Mouse (Mus musculus): ENCODE data around the gene Otud7b. TPM values are rescaled to one million over a fixed set of nuclear protein-coding genes. Genes with fewer than 3 reads are reported as not detected.
"Not testable (repeated sequence)": the region's sequence is repeated elsewhere in the genome, so short reads cannot be mapped to it uniquely, and the experiment has no call there.

The Otud7b gene
- polyA plus RNA-seq, 1 experiment = 8.6 TPM

DNA sequence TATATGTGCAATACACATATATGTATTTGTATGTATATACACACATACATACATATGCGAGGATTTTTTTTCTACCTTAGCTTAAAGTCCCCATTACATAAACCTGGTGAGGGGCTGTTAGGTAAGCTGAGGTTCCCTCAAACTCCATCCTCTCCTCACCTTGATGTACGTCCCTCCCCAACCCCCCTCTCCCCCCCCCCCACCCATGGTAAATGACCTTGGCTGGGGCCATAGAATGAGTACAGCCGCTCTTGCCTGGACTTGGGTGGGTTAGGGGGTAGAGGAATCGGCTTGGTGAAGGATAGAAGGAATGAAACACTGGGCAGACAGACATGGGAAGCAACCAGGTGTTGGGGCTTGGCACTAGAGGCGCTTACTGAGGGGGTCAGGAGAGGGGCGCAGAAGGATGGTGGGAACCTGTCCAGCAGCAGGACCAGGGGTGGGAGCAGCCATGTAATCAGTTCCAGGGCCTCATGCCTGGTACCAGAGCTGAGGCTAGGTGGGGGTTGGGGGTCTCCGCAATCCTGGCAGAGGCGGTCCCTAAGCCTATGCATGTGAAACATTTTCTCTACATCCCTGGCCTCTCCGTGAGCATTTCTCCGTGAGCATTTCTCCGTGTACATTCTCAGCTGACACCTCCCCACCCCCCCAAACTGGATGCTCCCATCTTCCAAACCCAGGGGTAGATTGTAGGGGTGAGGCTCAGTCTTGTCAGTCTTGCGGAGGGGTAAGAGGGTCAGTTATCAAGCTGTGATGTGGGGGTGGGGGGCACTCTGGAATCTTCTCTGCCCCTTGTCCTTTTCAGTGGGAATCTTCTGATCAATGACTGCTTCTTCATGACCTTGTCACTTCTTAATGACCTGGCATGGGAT is 77.4 kb downstream of the Otud7b start:
- TF ChIP-seq CTCF (IDR thresholded peaks at IDR 0.05; ENCODE audit: borderline replicate concordance, extremely low read depth, insufficient read depth, insufficient read length) (no peak), POLR2A (IDR thresholded peaks at IDR 0.05; ENCODE audit: borderline replicate concordance, extremely low read depth, insufficient read depth, insufficient read length, poor library complexity, severe bottlenecking) (no peak)
- DNase-seq (ENCODE audit: low read depth) = peak; percentile 43

DNA sequence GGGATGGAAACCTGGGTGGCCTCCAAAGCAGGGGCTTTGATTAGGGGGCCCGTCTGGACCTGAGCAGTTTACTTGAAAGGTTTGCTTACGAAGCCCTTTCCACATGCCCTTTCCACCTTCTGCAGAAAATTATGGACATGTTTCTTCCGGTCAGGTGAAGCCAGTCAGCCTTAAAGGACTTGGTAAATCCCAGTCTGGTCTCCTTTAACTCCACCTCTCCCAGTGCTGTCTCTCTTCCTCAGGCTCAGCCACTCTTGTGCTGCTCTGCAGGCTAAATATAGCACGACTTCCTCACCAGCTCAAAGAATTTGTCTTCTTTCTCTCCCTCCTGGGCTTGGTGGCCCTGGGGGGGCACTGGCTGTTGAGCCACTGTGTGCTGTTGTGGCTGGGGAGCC is 78.1 kb downstream of the Otud7b start:
- TF ChIP-seq POLR2A (IDR thresholded peaks at IDR 0.05; ENCODE audit: borderline replicate concordance, extremely low read depth, insufficient read depth, insufficient read length, poor library complexity, severe bottlenecking) (no peak), CTCF (IDR thresholded peaks at IDR 0.05; ENCODE audit: borderline replicate concordance, extremely low read depth, insufficient read depth, insufficient read length) (no peak)

DNA sequence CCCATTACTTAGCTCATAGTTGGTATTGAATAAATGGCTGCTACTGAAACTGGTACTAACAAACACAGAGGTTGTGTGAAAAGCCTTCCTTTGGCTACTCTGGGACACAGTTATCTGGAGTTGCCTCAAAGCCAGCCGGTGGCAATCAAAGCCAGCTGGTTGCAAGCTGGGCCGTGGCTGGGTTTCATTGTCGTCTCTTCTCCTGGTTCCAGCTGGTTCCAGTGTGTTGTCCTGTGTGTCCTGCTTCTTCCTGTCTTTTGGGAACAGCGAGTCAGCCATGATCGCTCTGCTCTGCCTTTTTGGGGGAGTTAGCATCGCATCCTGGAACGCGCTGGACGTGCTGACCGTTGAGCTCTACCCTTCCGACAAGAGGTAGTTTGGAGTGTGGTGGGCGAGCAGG is 88.7 kb downstream of the Otud7b start:
- DNase-seq (ENCODE audit: low read depth) = no peak
- TF ChIP-seq CTCF (IDR thresholded peaks at IDR 0.05; ENCODE audit: borderline replicate concordance, extremely low read depth, insufficient read depth, insufficient read length) (no peak), POLR2A (IDR thresholded peaks at IDR 0.05; ENCODE audit: borderline replicate concordance, extremely low read depth, insufficient read depth, insufficient read length, poor library complexity, severe bottlenecking) (no peak)

More for the DNA sequence above, 78.1 kb downstream of the Otud7b start:
- DNase-seq (ENCODE audit: low read depth) = no peak

DNA sequence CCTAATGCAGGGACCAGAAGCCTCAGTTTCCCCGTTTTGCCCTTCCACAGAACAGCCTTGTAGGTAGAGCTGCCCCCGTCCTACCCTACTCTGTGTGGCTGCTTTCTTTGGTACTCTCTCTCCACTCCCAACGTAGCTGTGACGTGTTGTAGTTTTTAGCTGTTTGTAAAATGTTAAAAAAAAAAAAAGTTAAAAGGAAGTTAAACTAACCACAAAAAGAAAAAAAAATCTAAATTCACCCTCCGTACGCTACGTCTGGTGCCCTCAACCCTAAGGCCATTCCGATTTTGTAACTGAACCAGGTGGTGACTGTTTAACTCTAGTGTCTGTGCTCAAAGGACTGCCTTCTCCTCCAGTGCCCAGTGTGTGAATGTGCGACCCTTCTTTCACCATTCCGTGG is 90.6 kb downstream of the Otud7b start:
- DNase-seq (ENCODE audit: low read depth) = no peak
- TF ChIP-seq POLR2A (IDR thresholded peaks at IDR 0.05; ENCODE audit: borderline replicate concordance, extremely low read depth, insufficient read depth, insufficient read length, poor library complexity, severe bottlenecking) (no peak), CTCF (IDR thresholded peaks at IDR 0.05; ENCODE audit: borderline replicate concordance, extremely low read depth, insufficient read depth, insufficient read length) (no peak)

DNA sequence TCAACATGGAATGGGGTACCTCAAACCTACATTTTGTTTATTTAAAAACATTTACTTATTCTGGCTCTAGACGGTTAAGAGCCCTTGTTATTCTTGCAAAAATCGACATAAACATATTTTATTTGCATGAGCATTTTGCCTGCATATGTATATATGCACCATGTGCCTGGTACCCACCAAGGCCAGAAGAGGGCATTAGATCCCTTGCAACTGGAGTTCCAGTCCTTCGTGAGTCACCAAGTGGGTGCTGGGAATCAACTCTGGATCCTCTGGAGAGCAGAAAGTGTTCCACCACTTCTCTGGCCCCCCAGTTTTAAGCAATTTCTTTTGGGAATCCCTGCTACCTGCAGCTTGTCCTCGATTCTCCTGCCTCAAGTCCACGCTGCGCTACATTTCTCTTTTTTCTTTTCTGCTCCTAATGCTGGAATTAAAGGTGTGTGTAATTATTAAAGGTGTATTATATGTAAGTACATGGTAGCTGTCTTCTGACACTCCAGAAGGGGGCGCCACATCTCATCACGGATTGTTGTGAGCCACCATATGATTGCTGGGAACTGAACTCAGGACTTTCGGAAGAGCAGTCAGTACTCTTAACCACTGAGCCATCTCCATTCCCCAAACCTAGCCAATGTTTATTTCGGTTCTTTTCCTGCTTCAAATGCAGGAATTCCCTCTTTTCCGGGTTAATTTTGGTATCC is 91.4 kb downstream of the Otud7b start:
- TF ChIP-seq POLR2A (IDR thresholded peaks at IDR 0.05; ENCODE audit: borderline replicate concordance, extremely low read depth, insufficient read depth, insufficient read length, poor library complexity, severe bottlenecking) (no peak), CTCF (IDR thresholded peaks at IDR 0.05; ENCODE audit: borderline replicate concordance, extremely low read depth, insufficient read depth, insufficient read length) (0 out of 2 replicates have a peak, but pooled peaks have one; percentile 11)

DNA sequence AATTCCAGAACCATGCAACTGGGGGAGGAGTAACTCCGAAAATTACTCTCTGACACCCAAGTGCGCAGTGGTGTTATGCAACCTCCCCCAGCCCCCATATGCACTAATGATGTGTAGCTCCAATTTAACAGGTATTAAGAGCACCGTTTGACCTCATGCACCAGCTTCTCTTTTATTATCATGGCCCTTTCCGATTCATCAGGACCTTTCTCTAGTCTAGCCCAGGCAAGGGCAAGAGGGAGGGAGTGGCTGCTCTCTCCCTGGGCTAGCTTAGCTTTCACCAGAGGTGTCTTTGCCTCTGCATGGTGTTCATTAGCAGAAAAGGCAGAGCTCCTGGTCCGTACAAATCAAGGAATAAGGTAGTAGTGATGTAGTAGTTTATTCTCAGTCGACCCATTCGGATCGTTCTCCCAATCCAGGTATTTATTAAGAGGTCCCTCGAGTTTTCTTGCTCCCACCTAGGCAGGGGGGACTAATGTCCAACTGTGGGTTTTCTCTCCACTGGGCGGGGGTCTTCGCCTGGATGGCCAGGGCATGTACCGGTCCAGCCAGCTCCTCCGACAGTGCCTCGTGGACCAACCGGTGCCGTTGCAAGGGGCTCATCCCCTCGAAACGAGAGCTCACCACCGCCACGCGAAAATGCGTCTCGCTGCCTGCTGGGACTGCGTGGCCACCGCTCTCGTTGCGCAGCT is 92.3 kb downstream of the Otud7b start:
- TF ChIP-seq POLR2A (IDR thresholded peaks at IDR 0.05; ENCODE audit: borderline replicate concordance, extremely low read depth, insufficient read depth, insufficient read length, poor library complexity, severe bottlenecking) = no peak
- no peak for TF ChIP-seq CTCF (IDR thresholded peaks at IDR 0.05; ENCODE audit: borderline replicate concordance, extremely low read depth, insufficient read depth, insufficient read length)
- DNase-seq (ENCODE audit: low read depth) = no peak

More for the DNA sequence above, 91.4 kb downstream of the Otud7b start:
- DNase-seq (ENCODE audit: low read depth) = no peak

DNA sequence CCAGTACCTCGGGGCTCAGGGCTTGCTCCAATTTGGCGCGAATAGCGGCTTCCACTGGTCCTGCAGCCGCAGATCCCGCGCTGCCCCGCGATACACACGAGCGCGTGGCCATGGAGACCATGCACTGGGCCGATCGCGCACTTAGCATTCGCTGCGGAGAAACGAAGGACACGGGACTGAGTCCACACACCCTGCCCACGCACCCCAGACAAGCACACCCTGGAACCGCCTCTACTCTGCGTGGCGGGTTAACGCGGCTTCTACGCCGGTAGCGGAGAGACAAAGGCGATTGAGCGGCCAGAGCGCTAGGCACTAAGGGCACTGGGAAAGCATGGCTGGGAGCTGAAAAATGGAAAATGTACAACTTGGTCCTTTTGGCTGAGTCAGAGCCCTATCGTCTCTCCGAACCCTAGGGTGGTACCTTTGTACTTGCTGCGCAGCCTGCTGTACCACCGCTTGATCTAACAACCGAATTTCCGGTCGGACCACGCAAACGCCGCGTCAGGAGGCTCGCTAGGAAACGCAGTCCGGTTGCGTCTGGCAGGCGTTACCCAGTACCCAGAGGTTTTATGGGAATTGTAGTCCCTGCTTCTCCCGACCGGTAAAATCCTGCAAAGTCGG is 92.9 kb downstream of the Otud7b start:
- peak; percentile 98 for DNase-seq (ENCODE audit: low read depth)

DNA sequence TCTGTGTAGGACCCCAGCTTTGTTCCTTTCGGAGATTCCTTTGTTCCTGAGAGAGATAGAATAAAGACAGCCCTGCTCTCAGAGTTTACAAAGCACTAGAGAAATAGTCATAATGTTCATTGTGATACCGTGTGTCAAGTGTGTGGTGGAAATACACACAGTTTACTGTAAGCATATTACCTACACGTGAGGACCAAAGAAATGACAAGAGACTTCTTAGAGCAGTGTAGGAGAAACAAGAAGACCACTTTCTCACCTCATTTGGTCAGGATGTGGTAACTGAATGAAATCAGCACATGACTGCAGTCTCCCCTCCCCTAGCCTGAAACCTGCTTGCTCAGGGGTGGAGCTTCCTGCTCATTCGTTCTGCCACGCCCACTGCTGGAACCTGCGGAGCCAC is 93.9 kb downstream of the Otud7b start:
- peak; percentile 68 for DNase-seq (ENCODE audit: low read depth)
- TF ChIP-seq CTCF (IDR thresholded peaks at IDR 0.05; ENCODE audit: borderline replicate concordance, extremely low read depth, insufficient read depth, insufficient read length) (no peak), POLR2A (IDR thresholded peaks at IDR 0.05; ENCODE audit: borderline replicate concordance, extremely low read depth, insufficient read depth, insufficient read length, poor library complexity, severe bottlenecking) (no peak)

More for the DNA sequence above, 92.9 kb downstream of the Otud7b start:
- TF ChIP-seq CTCF (IDR thresholded peaks at IDR 0.05; ENCODE audit: borderline replicate concordance, extremely low read depth, insufficient read depth, insufficient read length) (no peak), POLR2A (IDR thresholded peaks at IDR 0.05; ENCODE audit: borderline replicate concordance, extremely low read depth, insufficient read depth, insufficient read length, poor library complexity, severe bottlenecking) (peak; percentile 72; the same call in 1 of the 2 replicates)

DNA sequence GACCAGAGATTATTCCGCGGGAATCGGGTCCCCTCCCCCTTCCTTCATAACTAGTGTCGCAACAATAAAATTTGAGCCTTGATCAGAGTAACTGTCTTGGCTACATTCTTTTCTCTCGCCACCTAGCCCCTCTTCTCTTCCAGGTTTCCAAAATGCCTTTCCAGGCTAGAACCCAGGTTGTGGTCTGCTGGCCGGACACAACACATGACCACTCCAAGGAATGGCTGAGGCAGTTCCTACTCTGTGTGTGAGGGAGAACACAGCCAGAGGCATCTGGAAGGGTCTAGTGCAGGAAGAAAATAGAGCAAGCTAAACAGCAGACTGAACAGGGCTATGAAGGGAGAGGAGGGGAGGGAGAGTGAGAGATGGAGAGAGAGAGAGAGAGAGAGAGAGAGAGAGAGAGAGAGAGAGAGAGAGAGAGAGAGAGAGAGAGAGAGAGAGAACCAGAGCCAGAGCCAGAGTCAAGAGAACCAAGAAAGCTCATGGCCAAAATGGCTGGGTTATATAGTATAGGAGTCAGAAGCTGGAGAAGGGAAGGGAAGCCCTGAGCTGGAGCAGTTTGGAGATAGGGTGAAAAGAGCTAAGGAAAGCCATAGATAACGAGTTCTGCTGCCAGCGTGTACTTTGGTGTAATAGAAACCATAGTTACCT is 94.4 kb downstream of the Otud7b start:
- DNase-seq (ENCODE audit: low read depth) = not testable (repeated sequence)

DNA sequence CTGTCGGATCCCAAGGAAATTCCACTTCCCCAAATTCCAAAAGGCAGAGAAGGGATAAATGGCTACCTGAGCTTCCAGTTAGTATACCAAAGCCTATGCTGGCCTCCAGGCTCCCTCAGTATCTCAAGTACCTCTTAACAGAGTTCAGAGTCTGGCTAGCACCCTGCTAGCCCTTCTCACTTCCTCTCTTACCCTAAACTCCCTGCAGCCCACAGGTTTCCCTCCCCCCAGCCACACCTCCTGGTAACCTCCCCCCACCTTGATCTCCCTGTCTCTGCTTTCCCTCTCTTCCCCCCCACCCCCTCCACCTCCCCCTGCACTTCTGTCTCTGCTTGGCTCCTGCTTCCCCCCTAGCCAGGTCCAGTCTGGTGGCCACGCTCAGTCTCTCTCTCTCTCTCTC is 95.4 kb downstream of the Otud7b start:
- DNase-seq (ENCODE audit: low read depth) = no peak
- no peak for TF ChIP-seq CTCF (IDR thresholded peaks at IDR 0.05; ENCODE audit: borderline replicate concordance, extremely low read depth, insufficient read depth, insufficient read length)
- TF ChIP-seq POLR2A (IDR thresholded peaks at IDR 0.05; ENCODE audit: borderline replicate concordance, extremely low read depth, insufficient read depth, insufficient read length, poor library complexity, severe bottlenecking) = no peak

All from brain, embryonic 14.5 days (tissue).